ENCODE assay signal across 26 mouse cellular contexts in genomic region chr3:25629198-25629597, GRCm38 (mm10).
"Had no signal": no experiment of that assay in that cellular context is flagged by ENCODE, and none has a peak within 500 bp of the region (broad histone marks: within the 10 kb centered on the region; RNA-seq: fewer than 3 reads in every experiment).

No protein-coding gene starts in this region.

- H3K27ac ChIP-seq: gastrocnemius, adult 2 months; heart, embryonic 10.5 days; hindbrain, embryonic 10.5 days; hindbrain, embryonic 12.5 days; hindbrain, embryonic 14.5 days; intestine, embryonic 15.5 days; layer of hippocampus, adult 2 months; left cerebral cortex, adult 2 months; limb, embryonic 12.5 days; liver, embryonic 12.5 days; liver, embryonic 14.5 days had no signal

- H3K27me3 ChIP-seq: heart, embryonic 12.5 days; hindbrain, embryonic 12.5 days; intestine, embryonic 15.5 days; limb, embryonic 12.5 days; liver, embryonic 12.5 days had no signal

- DNase-seq: gastrocnemius, adult 2 months; gastrocnemius, postnatal 10 days; gastrocnemius, postnatal 25 days; heart, adult 18-20 months; heart, postnatal 10 days; heart, postnatal 4 days; kidney, adult 18-20 months; kidney, adult 8-10 months; kidney, postnatal 10 days; kidney, postnatal 25 days; kidney, postnatal 4 days; liver had no signal

- H3K9me3 ChIP-seq: heart, embryonic 10.5 days; heart, embryonic 12.5 days; hindbrain, embryonic 10.5 days; hindbrain, embryonic 12.5 days; intestine, embryonic 15.5 days; limb, embryonic 12.5 days; liver, embryonic 12.5 days had no signal

- H3K36me3 ChIP-seq: heart, embryonic 10.5 days; heart, embryonic 12.5 days; hindbrain, embryonic 10.5 days; hindbrain, embryonic 12.5 days; intestine, embryonic 15.5 days; limb, embryonic 12.5 days; liver, embryonic 12.5 days had no signal

- H3K4me2 ChIP-seq: heart, embryonic 12.5 days; hindbrain, embryonic 12.5 days; hindbrain, embryonic 14.5 days; intestine, embryonic 15.5 days; limb, embryonic 12.5 days; liver, embryonic 12.5 days had no signal

- H3K4me1 ChIP-seq: heart, embryonic 10.5 days; heart, embryonic 12.5 days; hindbrain, embryonic 10.5 days; hindbrain, embryonic 12.5 days; intestine, embryonic 15.5 days; limb, embryonic 12.5 days; liver, embryonic 12.5 days had no signal

- H3K9ac ChIP-seq: heart, embryonic 12.5 days; hindbrain, embryonic 12.5 days; hindbrain, embryonic 14.5 days; intestine, embryonic 15.5 days; limb, embryonic 12.5 days; liver, embryonic 12.5 days; liver, embryonic 14.5 days had no signal

- H3K4me3 ChIP-seq: gastrocnemius, adult 2 months; heart, embryonic 10.5 days; heart, embryonic 12.5 days; hindbrain, embryonic 10.5 days; hindbrain, embryonic 12.5 days; intestine, embryonic 15.5 days; layer of hippocampus, adult 2 months; left cerebral cortex, adult 2 months; limb, embryonic 12.5 days; liver, embryonic 12.5 days had no signal

- ATAC-seq: hindbrain, embryonic 16.5 days; inflammation-experienced regulatory T-cells, adult 6 months; intestine, embryonic 15.5 days; intestine, postnatal 0 days; liver, embryonic 12.5 days had no signal
